ENCODE assay signal across 17 mouse cellular contexts in the genomic region with DNA sequence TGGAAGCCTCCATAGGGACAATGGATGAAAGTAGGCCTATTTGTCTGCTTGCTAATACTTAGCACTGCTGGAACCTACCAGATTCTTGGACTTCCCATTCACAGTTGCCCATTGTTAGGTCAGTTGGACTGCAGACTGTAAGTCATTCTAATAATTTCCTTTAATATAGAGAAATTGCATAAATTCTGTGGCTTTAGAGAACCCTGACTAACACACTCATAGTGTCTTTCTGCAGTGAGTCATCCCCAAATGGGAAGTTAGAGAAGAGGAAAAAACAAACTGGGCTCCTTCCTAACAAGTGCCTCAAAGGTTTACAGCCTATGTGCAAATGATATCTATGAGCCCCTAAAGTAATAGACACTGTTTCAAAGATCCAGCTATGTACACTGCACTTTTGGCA.
DNase-seq lines count a peak whose midpoint lies in the region; ATAC-seq and TF ChIP-seq lines count a peak whose summit lies in the region.
"Had no signal": no experiment of that assay in that cellular context is flagged by ENCODE, and none has a peak within 500 bp of the region (broad histone marks: within the 10 kb centered on the region; RNA-seq: fewer than 3 reads in every experiment).

No protein-coding gene starts in this region.

- no peak overlapping the region for H3K27ac ChIP-seq in liver, adult 2 months (replicated peaks; ENCODE audit: insufficient read depth, low read depth, low read length)
- 0 out of 2 replicates have a peak overlapping the region, but pooled peaks have one; percentile 5 for H3K27ac ChIP-seq in olfactory bulb, adult 2 months (ENCODE audit: insufficient read depth, low read depth, low read length)
- no peak overlapping the region for H3K27ac ChIP-seq in midbrain, embryonic 11.5 days (ENCODE audit: low read depth, low read length)
- no peak overlapping the region for H3K27ac ChIP-seq in neural tube, embryonic 15.5 days (replicated peaks)
- H3K27ac ChIP-seq: embryonic facial prominence, embryonic 15.5 days; liver, embryonic 14.5 days had no signal

- H3K36me3 ChIP-seq in liver, adult 2 months (ENCODE audit: control insufficient read depth, insufficient read depth, low read length): no peaks in the 10 kb centered on the region
- no peaks in the 10 kb centered on the region for H3K36me3 ChIP-seq in midbrain, embryonic 11.5 days (ENCODE audit: control insufficient read depth, insufficient read depth, low read length)
- no peaks in the 10 kb centered on the region for H3K36me3 ChIP-seq in neural tube, embryonic 15.5 days
- H3K36me3 ChIP-seq: embryonic facial prominence, embryonic 15.5 days had no signal

- H3K9ac ChIP-seq in liver, adult 2 months (ENCODE audit: low read depth, low read length): no peak overlapping the region
- H3K9ac ChIP-seq in midbrain, embryonic 11.5 days (ENCODE audit: low read length): no peak overlapping the region
- no peak overlapping the region for H3K9ac ChIP-seq in neural tube, embryonic 15.5 days (replicated peaks)
- H3K9ac ChIP-seq: embryonic facial prominence, embryonic 15.5 days; hindbrain, embryonic 14.5 days; liver, embryonic 14.5 days had no signal

- no peaks in the 10 kb centered on the region for H3K27me3 ChIP-seq in liver, adult 2 months (ENCODE audit: control insufficient read depth, insufficient read depth, low read length)
- H3K27me3 ChIP-seq in midbrain, embryonic 11.5 days (ENCODE audit: control insufficient read depth, insufficient read depth, low read length): no peaks in the 10 kb centered on the region
- no peaks in the 10 kb centered on the region for H3K27me3 ChIP-seq in neural tube, embryonic 15.5 days (replicated peaks)
- H3K27me3 ChIP-seq: embryonic facial prominence, embryonic 15.5 days had no signal

- peak; percentile 39 for DNase-seq in liver, adult 2 months (ENCODE audit: extremely low read depth, low read depth, low spot score)
- DNase-seq in liver: no peak
- DNase-seq in MEL-GATA-1-ER (ENCODE audit: extremely low read depth, low read depth): peak; percentile 34
- DNase-seq in fibroblast of lung, adult 2 months (ENCODE audit: low read depth): peak; percentile 33
- DNase-seq in midbrain, embryonic 11.5 days (ENCODE audit: low spot score, missing footprints): no peak
- DNase-seq: adrenal gland, postnatal 10 days; cerebellum, adult 9-10 months; kidney, postnatal 10 days; layer of hippocampus, adult 9-11 months; thymus, postnatal 14 days had no signal

- no peak for TF ChIP-seq CTCF in liver, adult 2 months (IDR thresholded peaks at IDR 0.05; ENCODE audit: low read depth, low read length)
- no peak for TF ChIP-seq CTCF in olfactory bulb, adult 2 months (IDR thresholded peaks at IDR 0.05; ENCODE audit: insufficient read depth, low read depth, low read length)

- H3K4me3 ChIP-seq in liver, adult 2 months (ENCODE audit: insufficient read depth, low read depth, low read length): no peak overlapping the region
- H3K4me3 ChIP-seq in olfactory bulb, adult 2 months (ENCODE audit: insufficient read depth, low read depth, low read length): no peak overlapping the region
- H3K4me3 ChIP-seq in midbrain, embryonic 11.5 days (ENCODE audit: low read depth, low read length): no peak overlapping the region
- H3K4me3 ChIP-seq in neural tube, embryonic 15.5 days (replicated peaks): no peak overlapping the region
- H3K4me3 ChIP-seq: embryonic facial prominence, embryonic 15.5 days had no signal

- H3K4me2 ChIP-seq in midbrain, embryonic 11.5 days: no peak overlapping the region
- no peak overlapping the region for H3K4me2 ChIP-seq in neural tube, embryonic 15.5 days
- H3K4me2 ChIP-seq: embryonic facial prominence, embryonic 15.5 days; heart, embryonic 11.5 days; hindbrain, embryonic 14.5 days had no signal

- H3K9me3 ChIP-seq in midbrain, embryonic 11.5 days (ENCODE audit: control insufficient read depth, low read length): no peaks in the 10 kb centered on the region
- no peaks in the 10 kb centered on the region for H3K9me3 ChIP-seq in neural tube, embryonic 15.5 days (replicated peaks)
- H3K9me3 ChIP-seq: embryonic facial prominence, embryonic 15.5 days had no signal

- H3K79me2 ChIP-seq in liver, adult 2 months (ENCODE audit: control insufficient read depth, insufficient read depth, low read length): peaks cover 47% of the 10 kb centered on the region; the same call in 1 of the 2 replicates

- peaks cover 23% of the 10 kb centered on the region for H3K4me1 ChIP-seq in liver, adult 2 months (ENCODE audit: control insufficient read depth, insufficient read depth, low read length)
- peaks cover 18% of the 10 kb centered on the region for H3K4me1 ChIP-seq in olfactory bulb, adult 2 months (ENCODE audit: control insufficient read depth, insufficient read depth, low read length)
- H3K4me1 ChIP-seq in midbrain, embryonic 11.5 days (ENCODE audit: control insufficient read depth, insufficient read depth, low read length): peaks cover 3% of the 10 kb centered on the region
- H3K4me1 ChIP-seq in neural tube, embryonic 15.5 days: peaks cover 50% of the 10 kb centered on the region

- no peak for TF ChIP-seq POLR2A in liver, adult 2 months (IDR thresholded peaks at IDR 0.05; ENCODE audit: extremely low read depth, insufficient read depth, low read length)
- no peak for TF ChIP-seq POLR2A in olfactory bulb, adult 2 months (IDR thresholded peaks at IDR 0.05; ENCODE audit: insufficient read depth, low read depth, low read length)

- no peak for ATAC-seq in midbrain, embryonic 11.5 days (ENCODE audit: low FRiP score)
- ATAC-seq in neural tube, embryonic 15.5 days (ENCODE audit: low FRiP score): no peak
- ATAC-seq: forebrain, embryonic 14.5 days had no signal

Comparison
In these comparisons a context has a peak if more than half of its experiments do, and no peak if none do; other contexts are left out.
1. DNase-seq: peak in liver, adult 2 months (single experiment), MEL-GATA-1-ER (single experiment) and fibroblast of lung, adult 2 months (single experiment); none in liver (single experiment) and midbrain, embryonic 11.5 days (single experiment).